Mouse (Mus musculus): Measurements from ENCODE around the gene Irx1. TPM values are rescaled to one million over a fixed set of nuclear protein-coding genes. Genes with fewer than 3 reads are reported as not detected.
A peak's percentile ranks its signal among the peaks of the same experiment; 100 is the strongest.

Gene Irx1
- polyA plus RNA-seq, 1 experiment from 2014 or later = 9.6 TPM

- peak; percentile 4; the same call in 1 of the 2 replicates for ATAC-seq
- Histone ChIP-seq H3K9me3 (replicated peaks; ENCODE audit: control insufficient read depth, low read length, poor library complexity, severe bottlenecking) (no peaks in the 10 kb centered on the region), H3K4me1 (ENCODE audit: control insufficient read depth, insufficient read depth, low read length) (peaks cover 14% of the 10 kb centered on the region), H3K9ac (ENCODE audit: low read depth, low read length) (peak overlapping the region; percentile 79), H3K4me2 (ENCODE audit: low read length) (peak overlapping the region; percentile 60), H3K27ac (ENCODE audit: low read length) (peak overlapping the region; percentile 84), H3K27me3 (ENCODE audit: control insufficient read depth, insufficient read depth, low read depth, low read length) (peaks cover 30% of the 10 kb centered on the region), H3K4me3 (ENCODE audit: low read depth, low read length) (peak overlapping the region; percentile 53), H3K36me3 (ENCODE audit: control insufficient read depth, insufficient read depth, low read length) (no peaks in the 10 kb centered on the region; the same call in 1 of the 2 replicates)
- under 1% methylated on average over 55 of the region's 55 CpGs for WGBS
Measured at GRCm38 (mm10) chr13:71962661-71963355, 715 bp downstream of the Irx1 start.

- Histone ChIP-seq H3K27me3 (ENCODE audit: control insufficient read depth, insufficient read depth, low read depth, low read length) (peaks cover 27% of the 10 kb centered on the region), H3K9ac (ENCODE audit: low read depth, low read length) (peak overlapping the region; percentile 79), H3K4me2 (ENCODE audit: low read length) (peak overlapping the region; percentile 60), H3K4me3 (ENCODE audit: low read depth, low read length) (peak overlapping the region; percentile 53), H3K27ac (ENCODE audit: low read length) (peak overlapping the region; percentile 84), H3K9me3 (replicated peaks; ENCODE audit: control insufficient read depth, low read length, poor library complexity, severe bottlenecking) (no peaks in the 10 kb centered on the region), H3K4me1 (ENCODE audit: control insufficient read depth, insufficient read depth, low read length) (peaks cover 13% of the 10 kb centered on the region), H3K36me3 (ENCODE audit: control insufficient read depth, insufficient read depth, low read length) (no peaks in the 10 kb centered on the region; the same call in 1 of the 2 replicates)
- WGBS = 2% methylated on average over 25 of the region's 25 CpGs
- no peak for ATAC-seq
Measured at GRCm38 (mm10) chr13:71961891-71962660, 1.4 kb downstream of the Irx1 start.

DNA sequence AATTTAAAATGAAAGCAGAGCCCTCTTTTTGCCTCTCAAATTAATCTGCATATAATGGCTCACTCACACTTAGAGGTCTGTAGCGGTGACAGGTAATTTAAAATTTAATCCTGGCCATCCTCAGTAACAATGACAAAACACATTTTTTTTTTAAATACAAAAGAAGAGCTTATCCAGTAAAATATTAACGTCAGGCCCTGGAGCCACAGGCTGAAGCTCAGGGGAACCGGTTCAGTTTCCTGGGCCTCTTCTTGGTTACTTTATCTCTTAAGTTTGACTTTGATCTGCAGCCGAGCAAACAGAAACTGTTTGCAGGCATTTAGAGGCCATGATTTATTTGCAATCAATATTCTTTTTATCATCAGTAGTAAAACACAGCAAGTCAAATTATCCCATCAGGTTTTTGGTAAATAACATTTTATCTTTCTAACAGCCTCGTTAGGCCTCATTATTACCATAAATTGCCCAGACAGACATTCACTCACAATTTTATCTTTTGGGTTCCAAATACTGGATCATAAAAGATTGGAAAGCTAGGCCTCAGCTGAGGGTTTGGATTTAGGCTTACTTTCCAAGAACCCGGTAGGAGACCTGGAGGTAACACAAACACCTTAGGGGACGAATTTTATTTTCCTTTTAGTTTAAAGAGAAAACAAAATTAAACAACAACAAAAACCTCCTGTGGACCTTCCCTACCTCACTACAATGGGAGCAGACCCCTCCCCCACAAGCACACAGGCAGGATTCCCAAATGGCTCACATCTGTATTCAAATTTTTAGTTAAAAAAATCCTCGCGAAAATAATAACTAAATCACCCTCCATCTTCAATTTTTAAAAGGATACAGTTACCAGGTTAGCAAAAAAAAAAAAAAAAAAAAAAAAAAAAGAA lies 2.4 kb downstream of the Irx1 start:
- Histone ChIP-seq H3K9ac (ENCODE audit: low read depth, low read length) (peak overlapping the region; percentile 69), H3K4me1 (ENCODE audit: control insufficient read depth, insufficient read depth, low read length) (peaks cover 15% of the 10 kb centered on the region), H3K4me3 (ENCODE audit: low read depth, low read length) (peak overlapping the region; percentile 53), H3K4me2 (ENCODE audit: low read length) (peak overlapping the region; percentile 60), H3K27me3 (ENCODE audit: control insufficient read depth, insufficient read depth, low read depth, low read length) (peaks cover 21% of the 10 kb centered on the region), H3K36me3 (ENCODE audit: control insufficient read depth, insufficient read depth, low read length) (no peaks in the 10 kb centered on the region; the same call in 1 of the 2 replicates), H3K27ac (ENCODE audit: low read length) (peak overlapping the region; percentile 84), H3K9me3 (replicated peaks; ENCODE audit: control insufficient read depth, low read length, poor library complexity, severe bottlenecking) (no peaks in the 10 kb centered on the region)
- 9% methylated on average over 9 of the region's 9 CpGs for WGBS
- ATAC-seq = no peak

GRCm38 (mm10) chr13:71960277-71960672 lies 3.2 kb downstream of the Irx1 start:
- 8% methylated on average over 9 of the region's 9 CpGs for WGBS
- Histone ChIP-seq H3K4me2 (ENCODE audit: low read length) (peak overlapping the region; percentile 60), H3K27ac (ENCODE audit: low read length) (peak overlapping the region; percentile 79), H3K9me3 (replicated peaks; ENCODE audit: control insufficient read depth, low read length, poor library complexity, severe bottlenecking) (no peaks in the 10 kb centered on the region), H3K36me3 (ENCODE audit: control insufficient read depth, insufficient read depth, low read length) (no peaks in the 10 kb centered on the region; the same call in 1 of the 2 replicates), H3K4me3 (ENCODE audit: low read depth, low read length) (peak overlapping the region; percentile 53), H3K9ac (ENCODE audit: low read depth, low read length) (peak overlapping the region; percentile 69), H3K4me1 (ENCODE audit: control insufficient read depth, insufficient read depth, low read length) (peaks cover 15% of the 10 kb centered on the region), H3K27me3 (ENCODE audit: control insufficient read depth, insufficient read depth, low read depth, low read length) (peaks cover 18% of the 10 kb centered on the region)
- no peak for ATAC-seq

- 2% methylated on average over 76 of the region's 76 CpGs for WGBS
- H3K4me3 ChIP-seq (ENCODE audit: low read depth, low read length) = peak overlapping the region; percentile 53
- peak; percentile 16; the same call in 1 of the 2 replicates for ATAC-seq
- H3K9ac ChIP-seq (ENCODE audit: low read depth, low read length) = peak overlapping the region; percentile 69
- H3K9me3 ChIP-seq (replicated peaks; ENCODE audit: control insufficient read depth, low read length, poor library complexity, severe bottlenecking) = no peaks in the 10 kb centered on the region
- no peaks in the 10 kb centered on the region; the same call in 1 of the 2 replicates for H3K36me3 ChIP-seq (ENCODE audit: control insufficient read depth, insufficient read depth, low read length)
- H3K27ac ChIP-seq (ENCODE audit: low read length) = peak overlapping the region; percentile 79
- peak overlapping the region; percentile 60 for H3K4me2 ChIP-seq (ENCODE audit: low read length)
- peaks cover 15% of the 10 kb centered on the region for H3K4me1 ChIP-seq (ENCODE audit: control insufficient read depth, insufficient read depth, low read length)
- H3K27me3 ChIP-seq (ENCODE audit: control insufficient read depth, insufficient read depth, low read depth, low read length) = peaks cover 11% of the 10 kb centered on the region
Measured at GRCm38 (mm10) chr13:71959361-71960276, 3.9 kb downstream of the Irx1 start.

DNA sequence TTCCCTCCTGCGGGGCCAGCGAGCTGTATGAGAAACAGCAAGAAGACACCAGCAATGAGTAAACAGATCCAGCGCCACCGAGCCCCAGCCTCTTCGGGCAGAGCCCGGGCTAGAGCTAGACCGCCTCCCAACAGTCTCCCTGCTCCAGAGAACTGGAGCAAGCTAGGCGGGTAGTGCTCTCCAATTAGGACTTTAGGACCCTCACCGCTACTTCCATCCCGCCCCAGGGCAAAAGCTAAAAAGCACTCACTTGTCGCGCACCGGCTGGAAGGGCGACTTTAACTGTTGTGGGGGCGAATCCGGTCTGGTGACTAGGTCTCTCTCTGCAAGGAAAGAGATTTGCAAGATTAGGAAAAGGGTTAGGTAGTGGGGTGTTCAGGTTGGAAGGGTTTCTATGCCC lies 4.9 kb downstream of the Irx1 start:
- no peaks in the 10 kb centered on the region; the same call in 1 of the 2 replicates for H3K36me3 ChIP-seq (ENCODE audit: control insufficient read depth, insufficient read depth, low read length)
- H3K9me3 ChIP-seq (replicated peaks; ENCODE audit: control insufficient read depth, low read length, poor library complexity, severe bottlenecking) = no peaks in the 10 kb centered on the region
- peaks cover 19% of the 10 kb centered on the region for H3K4me1 ChIP-seq (ENCODE audit: control insufficient read depth, insufficient read depth, low read length)
- 2% methylated on average over 14 of the region's 16 CpGs for WGBS
- peak overlapping the region; percentile 60 for H3K4me2 ChIP-seq (ENCODE audit: low read length)
- peak overlapping the region; percentile 79 for H3K27ac ChIP-seq (ENCODE audit: low read length)
- peak overlapping the region; percentile 69 for H3K9ac ChIP-seq (ENCODE audit: low read depth, low read length)
- H3K27me3 ChIP-seq (ENCODE audit: control insufficient read depth, insufficient read depth, low read depth, low read length) = peaks cover 11% of the 10 kb centered on the region
- peak overlapping the region; percentile 53 for H3K4me3 ChIP-seq (ENCODE audit: low read depth, low read length)
- no peak for ATAC-seq

GRCm38 (mm10) chr13:71957811-71958351 lies 5.6 kb downstream of the Irx1 start:
- Histone ChIP-seq H3K9me3 (replicated peaks; ENCODE audit: control insufficient read depth, low read length, poor library complexity, severe bottlenecking) (no peaks in the 10 kb centered on the region), H3K4me3 (ENCODE audit: low read depth, low read length) (peak overlapping the region; percentile 53), H3K4me2 (ENCODE audit: low read length) (peak overlapping the region; percentile 60), H3K36me3 (ENCODE audit: control insufficient read depth, insufficient read depth, low read length) (no peaks in the 10 kb centered on the region; the same call in 1 of the 2 replicates), H3K27me3 (ENCODE audit: control insufficient read depth, insufficient read depth, low read depth, low read length) (peaks cover 11% of the 10 kb centered on the region), H3K27ac (ENCODE audit: low read length) (peak overlapping the region; percentile 79), H3K4me1 (ENCODE audit: control insufficient read depth, insufficient read depth, low read length) (peaks cover 20% of the 10 kb centered on the region), H3K9ac (ENCODE audit: low read depth, low read length) (peak overlapping the region; percentile 69)
- ATAC-seq = no peak
- 7% methylated on average over 21 of the region's 21 CpGs for WGBS

Data from midbrain, embryonic 16.5 days (tissue).